Mouse (Mus musculus) frontal cortex, postnatal 36 days (tissue): ENCODE measurements around the gene Atp6v0e2.

Experiments used
- DNase-seq, 2 experiments: peaks; one replicate each; pipeline ENCODE4 v3.0.0; 2022; ENCODE audit warnings: low spot score in 2 of 2

Gene Atp6v0e2

DNA sequence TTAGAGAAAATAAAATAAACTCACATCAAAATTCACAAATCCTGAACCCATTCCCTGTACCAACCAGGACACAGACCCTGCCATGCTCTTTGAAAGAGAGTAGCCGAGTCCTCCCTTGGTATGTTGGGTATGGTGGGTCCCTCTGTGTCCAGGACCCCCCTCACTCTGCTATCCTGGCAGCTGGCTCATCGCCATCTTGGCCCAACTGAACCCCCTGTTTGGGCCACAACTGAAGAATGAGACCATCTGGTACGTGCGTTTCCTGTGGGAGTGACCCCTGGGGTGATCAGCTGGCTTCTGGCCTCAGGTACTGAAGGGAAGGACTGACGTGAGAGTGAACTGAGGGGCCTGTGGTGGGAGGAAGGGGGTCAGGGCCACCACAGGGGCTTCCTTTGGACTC is 2.4 kb downstream of the Atp6v0e2 start:
- DNase-seq, result no peak

DNA sequence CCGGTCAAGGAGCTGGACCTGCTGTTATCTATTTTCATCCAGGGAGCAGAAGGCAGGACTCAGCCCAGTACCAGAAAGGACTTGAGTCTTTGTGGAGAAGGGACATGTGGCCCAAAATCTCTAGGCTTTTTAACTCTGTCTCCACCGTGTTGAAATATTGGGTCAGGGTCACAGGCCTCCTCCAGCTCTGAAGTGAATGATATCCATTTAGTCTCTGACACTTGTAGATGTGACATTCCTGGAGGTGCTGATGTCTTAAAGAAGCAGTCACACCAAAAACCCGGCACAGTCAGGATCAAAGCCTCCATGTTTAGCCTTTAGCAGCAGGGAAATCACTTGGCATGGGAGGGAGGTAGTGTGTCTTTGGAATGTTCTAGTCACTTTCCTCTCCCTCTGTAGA is 3.3 kb downstream of the Atp6v0e2 start:
- DNase-seq, result no peak

DNA sequence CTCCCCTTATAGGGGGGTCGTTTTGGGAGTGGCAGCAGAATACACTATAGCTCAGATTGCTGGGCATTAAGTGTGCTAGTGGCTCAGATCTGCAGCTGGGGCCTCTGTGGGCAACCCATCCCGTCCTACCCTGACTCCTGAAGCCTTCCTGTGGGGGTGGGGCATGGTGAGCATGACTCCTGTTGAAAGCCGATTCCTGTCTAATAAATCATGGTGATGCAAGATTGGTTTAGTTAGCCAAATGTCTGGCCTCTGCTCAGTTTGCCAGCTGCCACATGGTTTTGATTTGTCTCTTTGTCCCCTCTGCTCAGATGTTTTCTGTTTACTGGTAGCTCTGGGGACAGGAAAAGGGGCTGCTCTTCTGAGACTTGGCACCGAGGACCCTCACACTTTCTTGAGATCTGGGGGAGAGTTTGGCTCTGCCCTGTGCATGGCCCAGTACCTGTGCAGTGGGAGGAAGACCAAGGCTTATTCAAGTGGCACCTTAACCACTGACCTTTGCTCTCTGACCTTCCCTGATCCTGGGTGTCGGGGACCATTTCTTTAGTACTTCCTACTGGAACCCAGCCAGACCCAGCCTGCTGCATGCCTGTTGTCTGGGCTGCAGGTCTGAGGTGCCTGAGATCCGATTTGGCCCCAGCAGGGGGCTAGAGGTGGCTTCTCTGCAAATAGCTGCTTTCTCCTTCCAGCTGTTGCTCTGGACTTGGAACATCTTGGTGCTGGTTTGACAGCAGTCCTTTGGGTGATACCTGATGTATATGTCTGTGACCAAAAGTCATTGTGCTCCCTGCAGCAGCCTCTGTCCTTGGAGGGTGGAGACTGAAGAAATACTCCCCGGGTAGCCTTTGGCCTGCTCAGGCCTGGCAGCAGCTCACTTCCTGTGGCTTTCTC is 4.4 kb downstream of the Atp6v0e2 start:
- no peak for DNase-seq

DNA sequence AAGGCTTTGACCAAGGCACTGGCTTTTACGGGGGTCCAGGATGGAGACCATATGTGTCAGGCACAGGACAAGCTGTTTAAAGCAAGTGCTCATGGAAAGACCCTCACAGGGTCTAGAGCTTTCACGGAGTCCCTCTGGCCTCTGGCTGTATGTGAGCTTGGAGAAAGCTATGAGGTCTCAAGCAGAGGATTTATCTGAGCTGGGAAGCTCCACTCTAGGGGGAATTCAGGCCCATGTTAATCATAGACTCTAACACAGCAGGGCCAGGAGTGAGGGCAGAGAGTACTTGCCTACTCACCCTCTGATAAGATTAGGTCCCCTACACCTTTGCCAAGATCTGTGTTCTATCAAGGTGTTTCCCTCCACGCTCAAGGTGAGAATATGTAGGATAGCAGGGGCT is 5.2 kb downstream of the Atp6v0e2 start:
- no peak for DNase-seq

DNA sequence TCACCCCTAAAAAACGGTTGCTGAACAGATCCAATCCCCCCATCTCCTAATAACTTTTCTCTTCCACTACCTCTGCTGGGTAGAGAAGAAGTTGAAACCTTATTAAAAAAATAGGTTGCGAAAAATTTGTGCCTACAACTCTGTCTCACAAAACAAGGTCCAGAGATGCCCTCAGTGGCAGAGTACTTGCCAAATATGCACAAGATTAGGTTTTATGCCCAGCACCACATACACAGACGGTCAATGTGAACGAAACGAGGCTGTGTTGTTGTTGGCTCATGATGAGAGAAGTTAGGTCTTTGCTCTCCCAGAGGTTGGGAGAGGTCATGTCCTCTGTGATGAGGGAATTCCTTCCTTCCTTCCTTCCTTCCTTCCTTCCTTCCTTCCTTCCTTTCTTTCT is 7.8 kb downstream of the Atp6v0e2 start:
- no peak for DNase-seq

DNA sequence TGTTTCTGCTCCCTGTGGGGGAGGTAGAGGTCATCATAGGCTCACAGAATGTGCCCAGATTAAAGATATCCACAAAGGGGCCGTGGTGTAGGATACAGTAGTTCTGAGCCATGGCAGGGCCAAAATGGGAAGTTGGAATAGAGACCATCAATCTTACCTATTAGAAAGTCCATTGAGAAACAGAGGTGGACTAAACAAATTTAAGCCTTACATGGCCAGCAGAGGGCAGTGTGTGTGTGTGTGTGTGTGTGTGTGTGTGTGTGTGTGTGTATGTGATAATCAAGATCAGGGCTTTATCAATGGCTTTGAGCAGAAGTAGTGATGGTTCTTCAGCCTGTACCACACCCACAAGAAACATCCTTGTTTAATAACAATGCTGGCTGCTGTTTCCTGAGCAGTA is 8.9 kb downstream of the Atp6v0e2 start:
- DNase-seq, result peak in 1 of 2 experiments; percentile 31

DNA sequence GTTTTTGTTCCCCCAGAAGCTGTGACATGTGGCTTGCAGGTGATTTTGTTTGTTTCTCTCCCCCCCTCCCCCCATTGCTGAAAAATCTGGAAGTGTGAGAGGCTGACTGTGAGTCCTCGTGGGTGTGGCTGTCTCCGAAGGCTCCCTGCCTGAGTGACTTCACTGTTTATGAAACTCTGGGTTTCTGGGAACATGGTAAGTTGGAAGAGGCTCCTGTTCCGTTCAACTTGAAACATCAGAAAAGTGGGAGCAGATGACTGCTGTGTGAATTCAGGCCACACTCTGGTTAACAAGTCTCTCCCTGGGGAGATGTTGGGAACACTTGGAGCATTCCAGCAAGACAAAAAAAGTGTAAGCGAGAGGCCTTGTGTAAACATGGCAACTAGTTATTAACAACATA is 9.4 kb downstream of the Atp6v0e2 start:
- DNase-seq, result no peak

DNA sequence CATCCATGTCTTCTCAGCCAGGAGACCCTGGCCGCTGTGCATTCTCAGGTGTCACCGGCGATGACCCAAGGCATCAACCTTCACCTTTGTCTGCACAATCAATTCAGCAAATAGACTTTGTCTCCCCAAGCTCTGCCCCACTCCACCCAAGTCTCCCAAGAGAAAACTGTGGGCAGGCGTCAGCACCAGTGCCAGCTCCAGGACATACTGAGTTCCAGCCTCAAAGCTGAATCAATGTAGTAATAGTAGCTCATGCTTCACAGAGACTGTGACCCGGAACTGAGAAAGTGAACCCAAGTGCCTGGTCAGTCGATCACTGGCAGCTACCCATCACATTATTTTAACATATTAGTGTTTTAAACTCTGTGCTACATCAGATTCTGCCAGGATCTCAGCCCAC is 10.9 kb downstream of the Atp6v0e2 start:
- no peak for DNase-seq

DNA sequence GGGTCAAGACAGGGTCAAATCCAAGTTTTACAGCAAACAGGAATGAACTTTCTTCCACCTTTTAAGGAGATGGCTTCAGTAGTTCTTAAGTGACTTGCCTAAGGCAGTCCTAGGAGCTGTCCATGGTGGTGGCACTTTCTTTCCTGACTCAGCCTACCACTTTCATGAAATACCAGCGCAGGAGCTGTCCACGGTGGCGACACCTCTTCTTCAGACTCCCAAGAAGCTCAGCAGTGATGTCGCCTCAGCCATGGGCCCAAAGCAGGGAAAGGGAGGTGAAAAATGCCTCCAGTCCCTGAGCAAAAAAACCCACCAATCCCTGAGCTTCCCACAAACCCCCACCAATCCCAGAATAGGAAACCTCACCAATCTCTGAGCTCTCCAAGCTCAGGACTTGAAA is 15.5 kb downstream of the Atp6v0e2 start:
- no peak for DNase-seq

DNA sequence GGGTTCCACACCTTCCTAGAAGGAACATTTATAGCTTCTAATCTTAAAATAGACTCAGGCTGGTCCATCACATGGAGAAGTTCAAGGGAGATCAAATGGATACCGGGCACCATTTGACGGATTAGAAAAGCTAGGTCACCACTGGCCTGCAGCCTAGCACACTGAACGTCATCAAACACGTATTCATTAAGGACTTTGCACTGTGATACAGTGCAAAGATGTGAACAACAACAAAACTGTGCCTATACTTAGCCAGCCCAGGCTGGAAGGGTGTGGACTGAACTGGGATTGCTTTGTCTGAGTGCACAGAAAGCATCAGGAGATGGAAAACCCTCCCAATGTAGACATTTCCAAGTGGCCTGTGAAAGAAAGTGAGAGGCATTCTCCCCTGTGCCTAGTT is 16.4 kb downstream of the Atp6v0e2 start:
- DNase-seq, result no peak

DNA sequence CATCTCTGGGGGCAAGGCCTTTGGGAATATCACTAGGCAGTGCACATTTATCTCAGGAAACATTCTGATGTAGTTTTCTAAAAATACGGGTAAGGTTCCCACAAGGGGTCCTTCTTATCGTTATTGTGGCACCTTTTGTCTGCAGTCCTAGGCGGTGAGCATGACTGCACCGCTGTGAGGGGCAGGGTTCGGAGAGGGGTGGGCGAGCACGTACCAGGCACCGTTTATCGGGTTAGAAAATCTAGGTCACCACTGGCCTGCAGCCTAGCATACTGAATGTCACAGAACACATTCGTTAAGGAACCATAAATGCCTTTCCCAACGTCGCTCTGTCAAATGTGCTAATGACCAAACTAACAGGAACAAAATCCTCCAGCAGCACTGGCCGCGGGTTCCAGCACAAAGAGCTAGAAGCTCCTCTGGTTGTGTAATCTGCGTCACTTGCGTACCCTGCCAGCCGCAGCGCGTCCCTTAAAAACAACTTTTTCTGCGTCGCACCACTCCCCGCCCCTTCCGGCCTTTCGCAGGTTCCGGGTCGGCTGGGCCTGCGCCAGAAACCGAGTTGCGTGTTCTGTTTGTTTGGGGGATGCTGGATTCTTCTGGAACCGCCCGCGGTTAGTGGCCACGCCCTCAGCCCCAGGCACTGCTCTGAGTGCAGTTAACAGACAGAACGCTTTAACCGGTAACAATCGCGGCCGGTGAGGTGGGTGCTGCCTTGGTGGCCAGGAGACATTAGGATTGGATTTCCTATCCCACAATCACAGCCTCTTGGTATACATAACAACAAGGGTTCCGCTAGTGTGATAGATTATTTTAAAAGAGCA is 17.1 kb downstream of the Atp6v0e2 start, which contains the start of gene Lrrc61:
Gene Lrrc61, plus strand, starts transcription at position 517 of the 824 bp plus-strand sequence.
- DNase-seq, result peak; percentile 98 to 99

DNA sequence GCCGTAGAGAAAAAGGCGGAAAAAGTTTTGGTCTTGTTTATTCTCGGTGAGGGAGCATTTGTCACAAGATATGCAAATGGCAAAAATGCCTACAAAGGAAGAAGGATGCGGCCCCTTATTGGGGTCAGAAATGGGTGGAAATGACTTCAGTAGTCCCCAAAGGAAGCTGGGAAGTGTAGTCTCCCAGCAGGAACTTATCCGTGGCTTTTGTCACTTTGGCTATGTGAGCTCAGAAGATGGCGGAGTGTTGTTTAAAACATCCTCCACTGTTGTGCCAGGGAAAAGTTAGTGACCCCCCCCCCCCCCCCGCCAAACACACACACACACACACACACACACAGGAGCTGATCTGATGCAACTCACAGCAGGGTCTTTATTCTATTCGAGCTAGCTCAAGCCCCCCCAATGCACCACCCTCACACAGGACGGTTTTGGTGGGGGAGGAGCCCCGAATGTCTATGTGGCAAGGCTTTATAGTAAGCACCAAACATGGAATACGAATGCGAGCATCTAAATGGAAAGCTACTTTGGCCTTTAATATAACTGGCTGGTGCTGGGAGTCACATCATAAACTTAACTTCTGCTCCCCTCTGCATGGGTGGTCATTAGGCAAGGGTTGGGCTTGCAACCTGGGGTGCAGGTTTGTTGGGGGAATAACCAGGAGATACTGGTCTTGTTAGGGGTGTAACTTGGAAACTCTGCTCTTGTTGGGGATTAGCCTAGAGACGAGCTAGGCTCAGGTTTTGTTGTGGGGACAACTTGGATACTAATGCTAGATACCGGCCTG is 17.9 kb downstream of the Atp6v0e2 start:
- DNase-seq, result peak; percentile 47 to 76

DNA sequence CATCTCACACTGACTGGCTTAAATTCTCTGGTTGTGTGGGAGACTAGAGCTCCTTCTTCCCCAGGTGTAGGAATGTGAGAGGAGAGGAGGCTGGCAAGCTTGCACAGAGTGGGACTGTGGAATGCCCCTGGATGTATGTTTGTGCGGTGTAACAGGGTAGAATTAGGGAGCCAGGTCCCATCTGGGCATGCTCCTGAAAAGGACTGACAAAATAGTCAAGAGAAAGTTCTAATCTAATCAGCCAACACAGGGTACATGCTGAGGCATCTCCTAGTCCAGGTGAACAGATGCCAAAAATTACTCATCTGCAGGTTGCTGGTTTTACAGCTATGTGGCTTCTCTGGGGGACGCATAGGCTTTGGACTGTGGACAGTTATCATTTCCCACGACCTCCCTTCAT is 18.5 kb downstream of the Atp6v0e2 start:
- no peak for DNase-seq

DNA sequence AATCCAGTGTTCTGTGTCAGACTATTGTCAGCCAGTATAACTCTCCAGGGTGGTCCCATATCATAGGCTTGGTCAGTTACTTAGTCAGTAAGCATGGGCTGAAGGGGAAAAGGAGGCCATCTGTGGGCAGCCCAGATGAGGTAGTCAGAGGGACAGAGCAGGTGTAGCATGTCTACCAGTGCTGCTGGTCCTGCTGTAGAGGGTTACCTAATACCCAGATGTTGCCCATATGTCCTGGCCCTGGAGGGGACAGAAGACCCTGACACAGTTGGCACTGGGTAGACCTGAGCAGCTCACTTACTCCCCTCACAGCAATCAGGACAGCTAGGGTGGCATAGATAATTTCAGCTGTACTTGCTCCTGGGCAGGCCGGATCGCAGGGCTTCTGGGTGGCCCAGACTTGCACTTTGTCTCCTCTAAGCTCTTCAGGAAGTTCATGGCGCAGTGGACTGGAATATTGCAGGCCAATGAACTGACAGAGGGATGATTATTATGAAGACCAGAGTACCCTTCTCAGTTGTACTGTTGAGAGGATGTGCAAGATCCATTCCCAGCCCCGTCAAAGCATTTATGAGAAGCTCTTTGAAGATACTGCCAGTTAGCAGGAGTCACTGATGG is 28.4 kb downstream of the Atp6v0e2 start:
- DNase-seq, result no peak

DNA sequence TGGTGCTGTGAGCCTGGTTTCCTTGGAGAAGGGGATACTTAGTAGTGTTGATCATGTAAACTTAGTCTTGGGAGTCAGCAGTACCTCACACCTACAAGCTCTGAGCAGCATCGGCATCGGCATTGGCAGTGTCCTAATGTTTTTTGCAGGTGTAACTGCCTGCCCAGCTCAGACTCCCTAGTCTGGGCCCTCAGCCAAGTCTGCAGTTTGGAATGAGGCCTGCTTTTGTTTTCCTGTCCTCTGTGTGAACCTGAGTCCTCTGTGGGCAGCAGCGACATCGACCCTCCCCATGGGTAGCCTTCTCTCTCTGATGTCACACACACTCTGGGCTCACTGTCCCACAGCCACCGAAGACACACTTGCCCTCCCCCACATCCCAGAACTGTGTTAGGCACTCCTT is 28.9 kb downstream of the Atp6v0e2 start:
- no peak for DNase-seq

DNA sequence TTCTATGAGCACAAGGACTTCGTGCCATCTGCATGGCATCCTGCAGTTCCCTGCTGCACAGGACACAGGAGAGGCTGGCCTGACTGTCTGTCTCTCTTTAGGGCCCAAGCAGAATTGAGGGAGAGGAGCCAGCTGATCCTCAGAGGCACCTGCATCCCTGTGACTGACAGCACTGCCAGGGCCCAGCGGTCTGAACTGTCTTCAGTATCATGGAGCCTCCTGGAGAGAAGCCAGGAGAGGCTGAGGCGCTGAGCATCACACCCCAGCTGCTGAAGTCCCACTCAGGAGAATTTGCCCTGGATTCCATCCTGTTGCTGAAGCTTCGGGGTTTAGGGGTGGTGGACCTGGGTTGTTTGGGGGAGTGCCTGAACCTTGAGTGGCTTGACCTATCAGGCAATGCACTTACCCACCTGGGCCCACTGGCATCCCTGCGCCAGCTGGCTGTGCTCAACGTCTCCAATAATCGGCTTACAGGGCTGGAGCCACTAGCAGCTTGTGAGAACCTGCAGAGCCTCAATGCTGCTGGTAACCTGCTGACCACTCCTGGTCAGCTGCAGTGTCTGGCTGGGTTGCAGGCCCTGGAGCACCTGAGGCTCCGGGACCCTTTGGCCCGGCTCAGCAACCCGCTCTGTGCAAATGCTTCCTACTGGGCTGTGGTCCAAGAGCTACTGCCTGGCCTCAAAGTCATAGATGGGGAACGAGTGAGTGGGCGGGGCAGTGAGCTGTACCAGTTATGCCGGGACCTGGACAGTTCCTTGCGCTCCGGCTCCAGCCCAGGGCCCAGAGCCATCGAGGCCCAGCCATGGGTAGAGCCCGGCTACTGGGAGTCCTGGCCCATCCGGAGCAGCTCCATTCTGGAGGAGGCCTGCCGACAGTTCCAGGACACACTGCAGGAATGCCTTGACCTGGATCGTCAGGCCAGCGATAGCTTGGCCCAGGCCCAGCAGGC is 30.9 kb downstream of the Atp6v0e2 start:
- DNase-seq, result no peak

DNA sequence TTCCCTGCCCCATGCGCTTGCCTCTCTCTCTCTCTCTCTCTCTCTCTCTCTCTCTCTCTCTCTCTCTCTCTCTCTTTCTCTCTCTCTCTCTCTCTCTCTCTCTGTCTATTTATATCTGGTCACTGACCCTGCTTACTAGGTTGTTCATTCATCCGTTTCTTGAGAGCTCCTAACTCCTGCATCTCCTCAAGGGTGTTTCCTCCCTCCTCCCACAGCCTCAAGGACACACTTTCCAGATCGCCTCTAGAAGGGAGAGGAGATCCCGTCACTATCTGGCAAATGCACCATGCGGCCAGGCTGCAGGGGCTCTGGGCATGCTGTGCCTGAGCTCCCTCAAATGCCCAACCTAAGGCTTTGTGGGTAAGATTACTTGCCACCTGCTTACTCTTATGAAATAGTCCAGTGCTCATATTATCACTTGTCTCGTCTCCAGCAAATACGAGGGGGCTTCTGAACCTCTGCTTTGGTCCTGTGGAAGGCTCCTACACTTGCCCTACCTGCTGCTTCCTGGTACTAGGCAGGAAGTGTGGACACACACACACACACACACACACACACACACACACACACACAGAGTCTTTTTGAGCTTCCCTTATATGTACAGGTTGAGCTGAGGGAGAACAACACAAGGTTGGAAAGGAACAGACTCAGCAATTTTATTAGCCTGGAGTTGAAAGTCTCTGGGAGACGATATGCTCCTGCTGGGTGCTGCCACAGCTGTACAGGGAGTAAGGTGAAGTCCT is 31.8 kb downstream of the Atp6v0e2 start:
- DNase-seq, result no peak

DNA sequence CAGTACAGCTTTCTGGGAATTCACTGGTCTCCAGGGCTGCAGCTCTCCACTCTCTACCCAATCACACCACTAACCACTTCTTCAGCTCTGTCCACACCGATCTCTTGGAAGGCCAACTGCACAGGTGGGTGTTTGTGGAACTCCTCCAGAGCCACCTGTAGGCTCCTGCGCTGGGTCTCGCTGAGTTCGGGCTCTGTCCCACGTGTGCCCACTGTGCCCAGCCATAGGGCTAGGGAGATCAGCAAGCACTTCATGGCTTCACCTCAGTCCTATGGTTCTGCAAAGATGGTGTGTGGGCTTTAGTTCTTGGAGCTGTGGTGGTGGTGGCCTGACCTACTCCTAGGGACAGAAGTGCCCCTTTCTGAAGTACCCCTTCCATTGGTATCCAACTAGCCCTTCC is 34.6 kb downstream of the Atp6v0e2 start:
- DNase-seq, result no peak

DNA sequence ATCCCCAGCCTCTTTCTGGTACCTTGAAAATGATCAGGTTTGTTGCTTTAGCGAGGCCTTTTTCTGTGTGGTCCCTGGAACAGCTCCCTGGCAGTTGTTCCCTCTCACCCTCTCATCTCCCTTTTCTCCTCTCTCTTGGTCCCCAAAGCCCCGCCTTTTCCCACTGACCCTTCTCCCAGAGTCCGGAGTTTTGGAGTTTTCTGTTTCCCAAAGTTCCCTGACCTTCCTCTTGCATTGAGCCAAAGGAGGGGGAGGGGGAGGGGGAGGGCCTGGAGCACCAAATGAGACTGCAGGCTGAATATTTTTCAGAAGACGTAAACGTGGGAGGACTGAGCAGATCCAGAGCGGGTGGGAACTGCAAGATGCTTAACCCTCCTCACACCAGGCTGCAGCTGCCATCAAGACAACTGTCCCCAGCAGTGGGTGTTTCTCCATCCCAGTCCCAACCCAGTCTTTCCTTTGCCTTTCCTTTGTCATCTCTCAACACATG is 35.2 kb downstream of the Atp6v0e2 start, which contains the start of gene Rarres2:
Gene Rarres2, minus strand, starts transcription at position 218 of the 490 bp plus-strand sequence.
- DNase-seq, result no peak
